Mouse (Mus musculus) retina, postnatal 1 day (tissue): ENCODE measurements around the gene Slc28a1.
A peak's percentile ranks its signal among the peaks of the same experiment; 100 is the strongest.
"Not testable (repeated sequence)": the region's sequence is repeated elsewhere in the genome, so short reads cannot be mapped to it uniquely, and the experiment has no call there.

Experiments used
- DNase-seq: peaks from one replicate; pipeline ENCODE4 v3.0.0-alpha.2; 2012

The Slc28a1 gene

GRCm38 (mm10) chr7:81125215-81126175 is 10.9 kb downstream of the Slc28a1 start:
- DNase-seq = peak; percentile 43

GRCm38 (mm10) chr7:81131864-81132263 is 17.3 kb downstream of the Slc28a1 start:
- DNase-seq = no peak

- DNase-seq = peak; percentile 21
These were observed 18.3 kb downstream of the Slc28a1 start for GRCm38 (mm10) chr7:81132851-81133279.

GRCm38 (mm10) chr7:81133416-81133815 is 18.8 kb downstream of the Slc28a1 start:
- no peak for DNase-seq

- DNase-seq = no peak
These were observed 19.3 kb downstream of the Slc28a1 start for GRCm38 (mm10) chr7:81133941-81134340.

GRCm38 (mm10) chr7:81134614-81135067 is 20.0 kb downstream of the Slc28a1 start:
- DNase-seq = peak; percentile 73

DNA sequence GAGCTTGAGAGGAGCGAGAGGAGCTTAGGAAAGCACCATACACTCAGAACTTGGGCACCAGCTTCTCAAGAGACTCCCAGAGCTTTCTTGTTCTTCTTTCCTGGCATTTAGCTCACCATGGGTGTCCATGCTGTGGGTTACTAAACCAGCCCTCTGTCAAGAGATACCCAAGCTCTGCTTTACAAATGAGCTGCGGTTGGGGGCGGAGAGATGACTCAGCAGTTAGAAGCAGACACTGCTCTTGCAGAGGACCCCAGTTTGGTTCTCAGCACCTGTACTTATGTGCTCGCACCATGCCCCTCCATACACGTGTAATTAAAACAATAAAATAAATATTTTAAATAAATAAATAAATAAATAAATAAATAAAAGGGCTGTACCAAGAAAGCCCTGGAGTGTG is 22.7 kb downstream of the Slc28a1 start:
- DNase-seq = no peak

DNA sequence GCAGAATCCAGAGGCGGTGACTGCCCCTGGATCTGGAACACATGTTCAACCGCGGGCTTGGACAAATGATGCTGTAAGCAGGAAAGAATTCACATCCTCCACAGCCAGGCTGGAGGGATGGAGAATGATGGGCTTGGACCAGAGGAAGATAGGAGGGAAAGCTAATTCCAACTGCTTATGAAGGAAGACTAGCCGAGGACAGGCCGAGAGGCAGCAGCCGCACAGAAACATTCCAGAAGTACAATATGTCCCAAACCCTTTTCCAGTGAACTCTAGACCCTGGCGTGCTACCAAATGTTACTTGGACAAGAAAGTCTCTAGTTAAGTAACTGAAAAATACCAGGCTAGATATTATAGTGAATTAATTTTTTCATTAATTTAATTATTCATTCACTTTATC is 24.5 kb downstream of the Slc28a1 start:
- no peak for DNase-seq

DNA sequence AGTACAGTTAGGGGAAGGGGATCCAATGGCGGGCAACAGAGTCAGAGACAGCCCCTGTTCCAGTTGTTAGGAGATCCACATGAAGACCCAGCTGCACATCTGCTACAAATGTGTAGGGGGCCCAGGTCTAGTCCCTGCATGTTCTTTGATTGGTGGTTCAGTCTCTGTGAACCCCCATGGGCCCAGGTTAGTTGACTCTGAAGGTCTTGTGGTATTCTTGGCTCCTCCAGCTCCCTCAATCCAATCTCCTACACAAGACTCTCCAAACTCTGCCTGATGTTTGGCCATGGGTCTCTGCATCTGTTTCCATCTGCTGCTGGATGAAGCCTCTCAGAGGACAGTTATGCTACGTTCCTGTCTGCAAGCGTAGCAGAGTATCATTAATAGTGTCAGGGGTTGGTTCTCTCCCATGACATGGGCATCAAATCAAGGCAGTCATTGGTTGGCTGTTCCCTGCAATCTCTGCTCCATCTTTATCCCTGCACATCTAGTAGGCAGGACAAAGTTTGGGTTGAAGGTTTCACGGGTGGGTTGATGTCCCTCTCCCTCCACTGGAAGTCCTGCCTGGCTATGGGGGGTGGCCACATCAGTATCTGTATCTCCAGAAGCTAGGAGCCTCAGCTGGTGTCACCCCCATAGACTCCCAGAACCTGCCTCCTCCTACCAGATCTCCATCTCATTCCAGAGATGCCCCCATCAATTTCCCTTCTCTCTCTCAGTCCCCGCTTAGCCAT is 25.2 kb downstream of the Slc28a1 start:
- DNase-seq = no peak

- no peak for DNase-seq
These were observed 26.9 kb downstream of the Slc28a1 start for GRCm38 (mm10) chr7:81141541-81141940.

DNA sequence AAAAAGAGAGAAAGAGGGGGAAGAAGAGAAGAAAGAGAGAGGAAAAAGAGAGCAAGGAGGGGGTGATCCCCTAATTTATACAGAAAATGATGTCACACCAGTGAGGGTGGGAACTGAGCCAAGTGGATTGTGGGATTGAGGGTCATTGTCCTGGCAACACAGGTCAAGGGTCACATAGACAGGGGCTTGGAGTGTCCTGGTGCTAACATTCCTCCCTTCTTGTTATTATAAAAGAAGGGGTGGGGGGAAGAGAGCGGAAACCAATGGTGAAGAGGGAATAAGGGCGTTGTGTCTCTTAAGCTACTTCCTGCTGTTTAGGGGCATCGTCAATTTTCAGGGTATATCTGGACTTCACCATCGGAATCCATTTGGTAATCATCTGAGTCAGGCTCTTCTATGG is 28.5 kb downstream of the Slc28a1 start:
- not testable (repeated sequence) for DNase-seq

- no peak for DNase-seq
These were observed 35.2 kb downstream of the Slc28a1 start for GRCm38 (mm10) chr7:81149759-81150158.

- no peak for DNase-seq
These were observed 36.6 kb downstream of the Slc28a1 start for GRCm38 (mm10) chr7:81151216-81151615.

- no peak for DNase-seq
These were observed 37.7 kb downstream of the Slc28a1 start for GRCm38 (mm10) chr7:81152306-81152705.

DNA sequence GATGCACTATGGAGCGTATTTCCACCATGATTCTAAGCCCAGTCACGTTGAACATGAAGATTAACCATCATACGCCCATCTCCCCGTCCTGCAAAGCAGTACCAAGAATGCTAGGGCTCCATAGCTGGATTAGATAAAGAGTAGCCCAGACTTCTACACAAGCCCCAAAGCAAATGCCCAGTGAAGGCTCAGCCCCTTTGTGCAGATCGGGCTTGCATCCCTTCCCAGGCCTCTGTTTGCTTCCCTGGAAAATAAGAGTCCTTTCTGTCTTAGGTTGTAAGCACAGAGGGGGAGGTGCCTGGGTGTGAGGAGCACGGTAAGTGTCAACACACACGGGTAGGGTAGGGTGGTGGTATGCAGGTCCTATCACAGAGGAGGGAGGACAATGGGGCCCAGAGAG is 38.2 kb downstream of the Slc28a1 start:
- no peak for DNase-seq

DNA sequence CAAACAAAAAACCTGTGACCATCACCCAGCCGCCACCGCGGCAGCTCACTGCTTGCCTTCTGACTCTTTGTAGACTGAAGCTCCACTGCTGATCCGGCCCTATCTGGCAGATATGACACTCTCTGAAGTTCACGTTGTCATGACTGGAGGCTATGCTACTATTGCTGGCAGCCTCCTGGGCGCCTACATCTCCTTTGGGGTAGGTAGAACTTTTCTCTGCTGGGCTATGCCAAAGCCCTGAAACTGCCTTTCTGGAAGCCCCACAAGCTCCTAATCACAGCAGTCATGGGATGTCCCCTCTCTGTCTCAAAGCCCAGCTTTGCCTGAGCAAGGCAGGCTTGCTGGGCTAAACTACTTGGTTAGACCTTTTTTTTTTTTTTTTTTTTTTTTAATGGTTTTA is 38.7 kb downstream of the Slc28a1 start:
- DNase-seq = no peak

DNA sequence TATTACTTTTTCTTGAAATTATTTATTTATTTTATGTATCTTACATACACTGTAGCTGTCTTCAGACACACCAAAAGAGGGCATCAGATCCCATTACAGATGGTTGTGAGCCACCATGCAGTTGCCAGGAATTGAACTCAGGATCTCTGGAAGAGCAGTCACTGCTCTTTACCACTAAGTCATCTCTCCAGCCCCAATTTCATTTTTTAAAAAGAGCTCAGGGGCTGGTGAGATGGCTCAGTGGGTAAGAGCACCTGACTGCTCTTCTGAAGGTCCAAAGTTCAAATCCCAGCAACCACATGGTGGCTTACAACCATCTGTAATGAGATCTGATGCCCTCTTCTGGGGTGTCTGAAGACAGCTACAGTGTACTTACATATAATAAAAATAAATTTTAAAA is 39.6 kb downstream of the Slc28a1 start:
- DNase-seq = not testable (repeated sequence)

GRCm38 (mm10) chr7:81154960-81155359 is 40.4 kb downstream of the Slc28a1 start:
- peak; percentile 89 for DNase-seq

GRCm38 (mm10) chr7:81158933-81159332 is 44.3 kb downstream of the Slc28a1 start:
- DNase-seq = no peak

GRCm38 (mm10) chr7:81161666-81162065 is 47.1 kb downstream of the Slc28a1 start:
- DNase-seq = peak; percentile 66

DNA sequence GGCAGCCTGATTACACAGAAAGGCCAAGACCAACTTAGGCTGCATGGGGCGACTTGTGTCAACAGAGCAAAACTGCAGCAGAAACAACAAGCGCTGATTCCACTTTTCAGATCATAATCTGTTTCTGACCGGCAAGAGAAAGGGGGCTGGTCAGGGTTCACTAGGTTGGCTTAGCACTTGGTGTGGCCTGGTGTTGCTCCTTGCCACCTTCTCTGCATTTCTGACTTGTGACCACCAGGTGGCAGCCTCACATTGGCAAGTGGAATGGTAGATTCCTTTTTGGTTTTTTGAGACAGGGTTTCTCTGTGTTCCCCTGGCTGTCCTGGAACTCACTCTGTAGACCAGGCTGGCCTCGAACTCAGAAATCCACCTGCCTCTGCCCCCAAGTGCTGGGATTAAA is 47.7 kb downstream of the Slc28a1 start:
- DNase-seq = peak; percentile 82

GRCm38 (mm10) chr7:81164411-81164810 is 49.8 kb downstream of the Slc28a1 start:
- DNase-seq = peak; percentile 15

- peak; percentile 73 for DNase-seq
These were observed 52.5 kb downstream of the Slc28a1 start for GRCm38 (mm10) chr7:81167124-81167523.

DNA sequence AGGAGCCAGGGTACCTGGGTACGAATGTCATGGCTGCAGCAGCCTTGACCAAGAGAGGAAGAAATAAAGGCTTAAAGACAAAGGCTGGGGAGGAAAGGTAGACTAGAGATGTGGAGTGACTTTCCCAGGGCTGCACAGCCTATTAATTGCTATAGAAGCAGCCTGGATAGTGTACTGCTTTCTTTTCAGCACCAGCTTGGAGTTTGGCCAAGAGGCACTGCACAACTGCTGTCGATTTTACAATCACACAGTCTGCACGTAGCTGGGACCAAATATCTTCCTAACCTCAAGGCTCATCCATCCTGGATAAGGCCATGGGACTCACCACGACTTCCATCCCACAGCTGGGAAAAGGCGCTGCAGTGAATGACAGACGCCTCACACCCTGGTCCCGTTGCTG is 54.8 kb downstream of the Slc28a1 start:
- no peak for DNase-seq
